21 mouse cellular contexts compared by ENCODE assay signal in genomic region chr10:77666342-77666741, GRCm38 (mm10). TPM values are rescaled to one million over a fixed set of nuclear protein-coding genes. Genes with fewer than 3 reads are reported as not detected.
DNase-seq lines count a peak whose midpoint lies in the region; ATAC-seq and TF ChIP-seq lines count a peak whose summit lies in the region.
"Had no signal": no experiment of that assay in that cellular context is flagged by ENCODE, and none has a peak within 500 bp of the region (broad histone marks: within the 10 kb centered on the region; RNA-seq: fewer than 3 reads in every experiment).

No protein-coding gene starts in this region.

- H3K27ac ChIP-seq in lung, postnatal 0 days (ENCODE audit: low read length), result no peak overlapping the region
- no peak overlapping the region for H3K27ac ChIP-seq in stomach, embryonic 16.5 days (ENCODE audit: low read length)
- H3K27ac ChIP-seq: intestine, embryonic 15.5 days; stomach, embryonic 15.5 days had no signal

- TF ChIP-seq CTCF in lung, postnatal 0 days (IDR thresholded peaks at IDR 0.05), result no peak

- H3K9me3 ChIP-seq in lung, postnatal 0 days (ENCODE audit: low read length), result no peaks in the 10 kb centered on the region
- H3K9me3 ChIP-seq in stomach, embryonic 16.5 days (replicated peaks; ENCODE audit: control insufficient read depth, low read length), result no peaks in the 10 kb centered on the region
- H3K9me3 ChIP-seq: intestine, embryonic 15.5 days; stomach, embryonic 15.5 days had no signal

- no peaks in the 10 kb centered on the region for H3K4me1 ChIP-seq in lung, postnatal 0 days (ENCODE audit: insufficient read depth, low read depth, low read length)
- H3K4me1 ChIP-seq in stomach, embryonic 16.5 days (ENCODE audit: control insufficient read depth, insufficient read depth, low read length), result no peaks in the 10 kb centered on the region
- H3K4me1 ChIP-seq: intestine, embryonic 15.5 days; stomach, embryonic 15.5 days had no signal

- no peak overlapping the region for H3K9ac ChIP-seq in lung, postnatal 0 days (replicated peaks; ENCODE audit: low read depth)
- H3K9ac ChIP-seq in stomach, embryonic 16.5 days (ENCODE audit: low read length), result no peak overlapping the region
- H3K9ac ChIP-seq: forebrain, postnatal 0 days; intestine, embryonic 15.5 days; stomach, embryonic 15.5 days had no signal

- TF ChIP-seq EP300 in lung, postnatal 0 days (IDR thresholded peaks at IDR 0.05), result no peak

- no peaks in the 10 kb centered on the region for H3K36me3 ChIP-seq in lung, postnatal 0 days (ENCODE audit: insufficient read depth, low read length)
- H3K36me3 ChIP-seq in stomach, embryonic 16.5 days (ENCODE audit: control insufficient read depth, insufficient read depth, low read length), result no peaks in the 10 kb centered on the region
- H3K36me3 ChIP-seq: intestine, embryonic 15.5 days; stomach, embryonic 15.5 days had no signal

- no peak overlapping the region for H3K4me3 ChIP-seq in lung, postnatal 0 days (ENCODE audit: low read depth, low read length)
- H3K4me3 ChIP-seq in stomach, embryonic 16.5 days (replicated peaks; ENCODE audit: low read length), result no peak overlapping the region
- H3K4me3 ChIP-seq: intestine, embryonic 15.5 days; megakaryocyte, embryonic 14.5 days; stomach, embryonic 15.5 days had no signal

- H3K27me3 ChIP-seq in lung, postnatal 0 days (replicated peaks; ENCODE audit: insufficient read depth, low read length), result no peaks in the 10 kb centered on the region
- H3K27me3 ChIP-seq in stomach, embryonic 16.5 days (ENCODE audit: control insufficient read depth, insufficient read depth, low read length), result no peaks in the 10 kb centered on the region
- H3K27me3 ChIP-seq: stomach, embryonic 15.5 days had no signal

- DNase-seq in adrenal gland, postnatal 10 days, result peak; percentile 31
- DNase-seq in adrenal gland, adult 2 months, result no peak
- no peak for DNase-seq in lung, postnatal 0 days (ENCODE audit: low spot score)
- DNase-seq in lung, postnatal 4 days, result no peak
- DNase-seq in adipocyte (ENCODE audit: low spot score) (peak; percentile 70), MN1 (ENCODE audit: low spot score) (no peak)
- DNase-seq in spleen, postnatal 4 days (ENCODE audit: low spot score in 2 of 2), result no peak
- DNase-seq: cerebellum, adult 2 months; forebrain, postnatal 0 days; liver; lung, adult 2 months had no signal

- 0 out of 2 replicates have a peak, but pooled peaks have one; percentile 14 for ATAC-seq in lung, postnatal 0 days
- peak; percentile 27; the same call in 1 of the 2 replicates for ATAC-seq in stomach, embryonic 16.5 days (ENCODE audit: insufficient read depth, low FRiP score)
- ATAC-seq: forebrain, postnatal 0 days; intestine, embryonic 15.5 days had no signal

- no peak overlapping the region for H3K4me2 ChIP-seq in lung, postnatal 0 days (replicated peaks; ENCODE audit: low read depth, low read length)
- H3K4me2 ChIP-seq in stomach, embryonic 16.5 days (ENCODE audit: low read depth, low read length), result no peak overlapping the region
- H3K4me2 ChIP-seq: intestine, embryonic 15.5 days; stomach, embryonic 15.5 days had no signal

- WGBS in lung, postnatal 0 days, result 66% methylated on average over 8 of the region's 8 CpGs
- 59% methylated on average over 8 of the region's 8 CpGs for WGBS in stomach, embryonic 16.5 days

RNA-seq across cellular contexts. Expression of gene Tspear, which starts 20.0 kb away (rescaled TPM):
- under 1 TPM; 0.27 to 0.64 TPM for total RNA-seq in adrenal gland, postnatal 10 days (2021)
- under 1 TPM; 0.17 to 0.62 TPM for total RNA-seq in adrenal gland, adult 2 months (2021)
- 0.94 and 1.1 TPM in 2 replicates for polyA plus RNA-seq in adrenal gland, adult 2 months (2012; rRNA removed)
- polyA plus RNA-seq in lung, postnatal 0 days (2015; fragmentation: Nextera tagmentation; extraction: Ambion mirVana), result 0.12 and 0.13 TPM in 2 replicates
- 0.96 and 1.5 TPM in 2 replicates for polyA plus RNA-seq in stomach, embryonic 16.5 days (2015; fragmentation: Nextera tagmentation; extraction: Ambion mirVana)
- total RNA-seq: gastrocnemius, adult 8-10 months; neutrophil, adult 5-6 weeks had no signal

RNA-seq across cellular contexts. Expression of gene Gm19402, which starts 24.2 kb away (rescaled TPM):
- not detected for total RNA-seq in adrenal gland, postnatal 10 days (2021)
- not detected for total RNA-seq in adrenal gland, adult 2 months (2021)
- polyA plus RNA-seq in adrenal gland, adult 2 months (2012; rRNA removed), result not detected in 2 replicates
- polyA plus RNA-seq in lung, postnatal 0 days (2015; fragmentation: Nextera tagmentation; extraction: Ambion mirVana), result not detected in 2 replicates
- not detected in 2 replicates for polyA plus RNA-seq in stomach, embryonic 16.5 days (2015; fragmentation: Nextera tagmentation; extraction: Ambion mirVana)
- total RNA-seq: forebrain, postnatal 0 days; gastrocnemius, adult 8-10 months; hematopoietic stem cell, adult 5-6 weeks; layer of hippocampus, adult 18-20 months; left cerebral cortex, adult 8-10 months; neutrophil, adult 5-6 weeks had no signal
- polyA plus RNA-seq: cerebellum, adult 2 months; forebrain, postnatal 0 days; intestine, embryonic 15.5 days; kidney, embryonic 16.5 days; lung, adult 2 months; stomach, embryonic 15.5 days had no signal

RNA-seq across cellular contexts. Expression of gene Gm9508, which starts 30.7 kb away (rescaled TPM):
- total RNA-seq in adrenal gland, postnatal 10 days (2021), result not detected
- total RNA-seq in adrenal gland, adult 2 months (2021), result not detected
- not detected in 2 replicates for polyA plus RNA-seq in adrenal gland, adult 2 months (2012; rRNA removed)
- polyA plus RNA-seq in lung, postnatal 0 days (2015; fragmentation: Nextera tagmentation; extraction: Ambion mirVana), result not detected in 2 replicates
- polyA plus RNA-seq in stomach, embryonic 16.5 days (2015; fragmentation: Nextera tagmentation; extraction: Ambion mirVana), result not detected in 2 replicates
- total RNA-seq: forebrain, postnatal 0 days; gastrocnemius, adult 8-10 months; hematopoietic stem cell, adult 5-6 weeks; layer of hippocampus, adult 18-20 months; left cerebral cortex, adult 8-10 months; neutrophil, adult 5-6 weeks had no signal
- polyA plus RNA-seq: cerebellum, adult 2 months; forebrain, postnatal 0 days; intestine, embryonic 15.5 days; kidney, embryonic 16.5 days; lung, adult 2 months; stomach, embryonic 15.5 days had no signal

RNA-seq across cellular contexts. Expression of gene Gm10272, which starts 40.1 kb away (rescaled TPM):
- total RNA-seq in adrenal gland, postnatal 10 days (2021), result not detected
- not detected for total RNA-seq in adrenal gland, adult 2 months (2021)
- polyA plus RNA-seq in adrenal gland, adult 2 months (2012; rRNA removed), result not detected in 2 replicates
- not detected in 2 replicates for polyA plus RNA-seq in lung, postnatal 0 days (2015; fragmentation: Nextera tagmentation; extraction: Ambion mirVana)
- not detected in 2 replicates for polyA plus RNA-seq in stomach, embryonic 16.5 days (2015; fragmentation: Nextera tagmentation; extraction: Ambion mirVana)
- total RNA-seq: forebrain, postnatal 0 days; gastrocnemius, adult 8-10 months; hematopoietic stem cell, adult 5-6 weeks; layer of hippocampus, adult 18-20 months; left cerebral cortex, adult 8-10 months; neutrophil, adult 5-6 weeks had no signal
- polyA plus RNA-seq: cerebellum, adult 2 months; forebrain, postnatal 0 days; intestine, embryonic 15.5 days; kidney, embryonic 16.5 days; lung, adult 2 months; stomach, embryonic 15.5 days had no signal

RNA-seq across cellular contexts. Expression of gene Ube2g2, which starts 44.3 kb away (rescaled TPM):
- 10 to 100 TPM; 44.4 to 46.1 TPM for total RNA-seq in adrenal gland, postnatal 10 days (2021)
- 10 to 100 TPM; 50.0 to 55.0 TPM for total RNA-seq in adrenal gland, adult 2 months (2021)
- 27.9 and 37.4 TPM in 2 replicates for polyA plus RNA-seq in adrenal gland, adult 2 months (2012; rRNA removed)
- polyA plus RNA-seq in lung, postnatal 0 days (2015; fragmentation: Nextera tagmentation; extraction: Ambion mirVana), result 59.8 and 65.6 TPM in 2 replicates
- 78.0 and 82.4 TPM in 2 replicates for polyA plus RNA-seq in stomach, embryonic 16.5 days (2015; fragmentation: Nextera tagmentation; extraction: Ambion mirVana)

Comparison
In these comparisons a context has a peak if more than half of its experiments do, and no peak if none do; other contexts are left out.
1. DNase-seq: peak in adrenal gland, postnatal 10 days (single experiment) and adipocyte (single experiment); none in adrenal gland, adult 2 months (single experiment), lung, postnatal 0 days (single experiment), lung, postnatal 4 days (0 of 2), spleen, postnatal 4 days (0 of 2) and MN1 (single experiment).